Mouse (Mus musculus) lung, embryonic 15.5 days (tissue): ENCODE measurements around the gene Cblb. TPM values are rescaled to one million over a fixed set of nuclear protein-coding genes. Genes with fewer than 3 reads are reported as not detected.
A peak's percentile ranks its signal among the peaks of the same experiment; 100 is the strongest.

Source experiments
- ATAC-seq: fragments of 200-750 bp; cut with Nextera tagmentation; 2 replicates; pipeline ENCODE4 v1.8.0; 2017; ENCODE audit warnings: moderate number of reproducible peaks, borderline replicate concordance; ENCODE audit not compliant: low FRiP score, low TSS enrichment; ENCODE audit errors: extremely low read depth
- H3K27ac ChIP-seq: fragments of 300-500 bp; sonication (generic); 2 replicates; pipeline ENCODE4 v1.5.1; 2015; ENCODE audit warnings: moderate library complexity, mild to moderate bottlenecking, inconsistent platforms
- H3K27me3 ChIP-seq: fragments of 300-500 bp; sonication (generic); 2 replicates; pipeline ENCODE4 v1.6.1; 2015; ENCODE audit warnings: inconsistent platforms
- H3K36me3 ChIP-seq: fragments of 300-500 bp; sonication (generic); 2 replicates; pipeline ENCODE4 v1.6.1; 2015; ENCODE audit warnings: inconsistent platforms
- H3K4me1 ChIP-seq: fragments of 300-500 bp; sonication (generic); 2 replicates; pipeline ENCODE4 v1.6.1; 2015; ENCODE audit warnings: inconsistent platforms
- H3K4me2 ChIP-seq: fragments of 300-500 bp; sonication (generic); 2 replicates; pipeline ENCODE4 v1.6.1; 2015; ENCODE audit warnings: inconsistent platforms, mild to moderate bottlenecking, moderate library complexity
- H3K4me3 ChIP-seq: fragments of 300-500 bp; sonication (generic); 2 replicates; pipeline ENCODE4 v1.5.1; 2015; ENCODE audit warnings: mild to moderate bottlenecking, inconsistent platforms
- H3K9ac ChIP-seq: fragments of 300-500 bp; sonication (generic); 2 replicates; pipeline ENCODE4 v1.6.1; 2015; ENCODE audit warnings: inconsistent platforms
- H3K9me3 ChIP-seq: fragments of 300-500 bp; sonication (generic); 2 replicates; pipeline ENCODE4 v1.6.1; 2016; ENCODE audit warnings: inconsistent platforms
- WGBS: fragments of 180-500 bp; shearing (Covaris S2); methylation state at CpG from one replicate; pipeline ENCODE4 v1.1.7; 2015; 5-methylcytosine and 5-hydroxymethylcytosine counted together
- polyA plus RNA-seq: library from polyadenylated mRNA; unstranded; fragments of >200 nt; fragmentation: Nextera tagmentation; extraction: Ambion mirVana; gene quantifications from 2 replicates; pipeline ENCODE4 v1.2.1, GENCODE M21; 2015

Gene Cblb
- polyA plus RNA-seq, 1 experiment from 2014 or later, result 14.6 TPM

GRCm38 (mm10) chr16:52242144-52242543 lies 211.1 kb downstream of the Cblb start:
- H3K27ac ChIP-seq, result no peak overlapping the region
- no peak for ATAC-seq
- WGBS, result 79% methylated on average over 2 of the region's 2 CpGs

GRCm38 (mm10) chr16:52243421-52243973 lies 212.5 kb downstream of the Cblb start:
- no peaks in the 10 kb centered on the region for H3K27me3 ChIP-seq
- H3K9ac ChIP-seq, result no peak overlapping the region
- no peak overlapping the region for H3K4me3 ChIP-seq
- ATAC-seq, result peak; percentile 39; the same call in 1 of the 2 replicates
- no peaks in the 10 kb centered on the region for H3K4me1 ChIP-seq
- H3K27ac ChIP-seq, result no peak overlapping the region
- no peaks in the 10 kb centered on the region for H3K36me3 ChIP-seq
- H3K4me2 ChIP-seq, result no peak overlapping the region
- 73% methylated on average over 4 of the region's 4 CpGs for WGBS
- no peaks in the 10 kb centered on the region for H3K9me3 ChIP-seq

More at GRCm38 (mm10) chr16:52242144-52242543, 211.1 kb downstream of the Cblb start:
- Histone ChIP-seq H3K9me3 (no peaks in the 10 kb centered on the region), H3K9ac (no peak overlapping the region), H3K27me3 (no peaks in the 10 kb centered on the region), H3K4me1 (no peaks in the 10 kb centered on the region), H3K4me2 (no peak overlapping the region), H3K4me3 (no peak overlapping the region), H3K36me3 (no peaks in the 10 kb centered on the region)

DNA sequence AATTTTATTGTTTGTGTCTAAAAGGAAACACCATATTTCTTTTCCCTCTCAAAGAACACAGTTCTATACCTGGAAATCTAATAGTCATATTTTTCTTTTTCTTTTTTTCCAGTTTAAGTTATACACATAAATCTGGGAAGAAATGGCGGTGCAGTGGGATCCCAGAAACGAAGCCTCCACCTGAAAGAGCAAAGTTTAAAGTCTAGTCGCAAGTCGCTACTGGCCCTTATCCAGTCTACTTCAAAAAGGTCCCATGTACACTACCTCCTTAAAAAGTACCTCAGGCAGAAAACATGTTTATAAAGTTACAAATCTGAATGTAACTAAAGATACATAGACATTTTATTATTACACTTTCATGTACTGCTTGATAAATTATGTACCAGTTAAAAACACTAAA lies 219.2 kb downstream of the Cblb start:
- Histone ChIP-seq H3K27me3 (no peaks in the 10 kb centered on the region), H3K9ac (no peak overlapping the region), H3K4me3 (no peak overlapping the region), H3K9me3 (no peaks in the 10 kb centered on the region), H3K27ac (no peak overlapping the region), H3K36me3 (no peaks in the 10 kb centered on the region), H3K4me1 (no peaks in the 10 kb centered on the region), H3K4me2 (no peak overlapping the region)
- ATAC-seq, result no peak
- 90% methylated on average over 4 of the region's 4 CpGs for WGBS

DNA sequence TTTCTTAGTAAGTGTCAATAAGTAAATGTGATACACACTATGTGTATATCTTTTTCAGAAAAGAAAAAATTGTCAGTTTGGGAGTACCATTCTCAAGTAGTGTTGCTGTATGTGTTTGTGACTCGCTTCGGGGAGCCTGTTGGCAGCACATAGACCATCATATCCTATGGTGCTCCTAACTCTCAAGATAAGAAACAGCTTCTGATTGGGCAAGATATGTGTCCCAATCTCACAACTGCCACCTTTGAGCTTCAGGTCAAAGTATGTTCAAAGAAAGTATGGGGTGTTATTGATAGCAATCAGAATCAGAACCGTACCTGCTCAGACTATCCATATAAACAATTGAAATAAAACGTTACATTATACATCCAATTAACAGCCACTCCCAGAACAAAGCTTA lies 219.9 kb downstream of the Cblb start:
- H3K27ac ChIP-seq, result no peak overlapping the region
- 62% methylated on average over 4 of the region's 4 CpGs for WGBS
- no peak for ATAC-seq

More for the DNA sequence above, 219.9 kb downstream of the Cblb start:
- no peaks in the 10 kb centered on the region for H3K4me1 ChIP-seq
- H3K36me3 ChIP-seq, result no peaks in the 10 kb centered on the region
- no peak overlapping the region for H3K4me3 ChIP-seq
- no peaks in the 10 kb centered on the region for H3K27me3 ChIP-seq
- H3K9me3 ChIP-seq, result no peaks in the 10 kb centered on the region
- no peak overlapping the region for H3K9ac ChIP-seq
- no peak overlapping the region for H3K4me2 ChIP-seq
